Mouse (Mus musculus) hindbrain, embryonic 13.5 days (tissue): ENCODE results near the gene Pln. TPM values are rescaled to one million over a fixed set of nuclear protein-coding genes. Genes with fewer than 3 reads are reported as not detected.

Experiments
- ATAC-seq: fragments of 200-750 bp; cut with Nextera tagmentation; 2 replicates; pipeline ENCODE4 v1.8.0; 2017; ENCODE audit warnings: moderate TSS enrichment; ENCODE audit not compliant: low FRiP score
- H3K27ac ChIP-seq: fragments of 300-500 bp; sonication (generic); 2 replicates; pipeline ENCODE4 v1.5.1; 2015; ENCODE audit warnings: inconsistent platforms, mild to moderate bottlenecking, moderate library complexity
- H3K27me3 ChIP-seq: fragments of 300-500 bp; sonication (generic); 2 replicates; pipeline ENCODE4 v1.6.1; 2015; ENCODE audit warnings: mild to moderate bottlenecking, inconsistent platforms
- H3K36me3 ChIP-seq: fragments of 300-500 bp; sonication (generic); 2 replicates; pipeline ENCODE4 v1.6.1; 2015; ENCODE audit warnings: mild to moderate bottlenecking, inconsistent platforms
- H3K4me1 ChIP-seq: fragments of 300-500 bp; sonication (generic); replicated peaks from 2 replicates; pipeline ENCODE4 v1.6.1; 2015; ENCODE audit warnings: inconsistent platforms
- H3K4me2 ChIP-seq: fragments of 300-500 bp; sonication (generic); 2 replicates; pipeline ENCODE4 v1.6.1; 2015; ENCODE audit warnings: inconsistent platforms, mild to moderate bottlenecking, moderate library complexity
- H3K4me3 ChIP-seq: fragments of 300-500 bp; sonication (generic); 2 replicates; pipeline ENCODE4 v1.5.1; 2015; ENCODE audit warnings: mild to moderate bottlenecking, inconsistent platforms
- H3K9ac ChIP-seq: fragments of 300-500 bp; sonication (generic); 2 replicates; pipeline ENCODE4 v1.6.1; 2015; ENCODE audit warnings: mild to moderate bottlenecking, inconsistent platforms
- H3K9me3 ChIP-seq: fragments of 300-500 bp; sonication (generic); 2 replicates; pipeline ENCODE4 v1.6.1; 2016; ENCODE audit warnings: inconsistent platforms
- WGBS: fragments of 180-500 bp; shearing (Covaris S2); methylation state at CpG from one replicate; pipeline ENCODE4 v1.1.7; 2015; 5-methylcytosine and 5-hydroxymethylcytosine counted together
- polyA plus RNA-seq: library from polyadenylated mRNA; unstranded; fragments of >200 nt; fragmentation: Nextera tagmentation; extraction: Ambion mirVana; gene quantifications from 2 replicates; pipeline ENCODE4 v1.2.1, GENCODE M21; 2015

The Pln gene
- polyA plus RNA-seq, 1 experiment from 2014 or later: 1.5 TPM

DNA sequence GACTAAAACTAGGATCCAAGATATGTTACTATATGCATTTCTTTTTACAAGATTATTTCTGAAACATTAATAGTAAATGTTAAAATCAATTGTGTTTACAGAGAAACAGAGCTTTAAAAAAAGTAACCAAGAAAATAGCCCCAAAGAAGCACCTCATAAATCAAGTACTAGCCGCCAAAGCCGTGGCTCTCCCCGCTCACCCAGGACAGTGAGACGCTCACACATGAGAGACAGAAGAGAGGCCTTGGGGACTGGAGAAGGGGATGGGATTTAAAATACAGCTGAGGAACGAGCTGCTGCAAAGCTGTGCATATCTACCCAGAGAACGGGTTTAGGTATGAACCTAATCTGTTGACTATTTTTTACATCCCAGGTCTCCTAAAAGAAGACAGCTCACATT lies 5.9 kb downstream of the Pln start:
- Histone ChIP-seq H3K4me3 (no peak overlapping the region), H3K36me3 (no peaks in the 10 kb centered on the region), H3K4me2 (no peak overlapping the region), H3K27me3 (no peaks in the 10 kb centered on the region), H3K4me1 (peaks cover 5% of the 10 kb centered on the region), H3K27ac (no peak overlapping the region), H3K9ac (no peak overlapping the region), H3K9me3 (no peaks in the 10 kb centered on the region)
- 69% methylated on average over 6 of the region's 6 CpGs for WGBS
- no peak for ATAC-seq

DNA sequence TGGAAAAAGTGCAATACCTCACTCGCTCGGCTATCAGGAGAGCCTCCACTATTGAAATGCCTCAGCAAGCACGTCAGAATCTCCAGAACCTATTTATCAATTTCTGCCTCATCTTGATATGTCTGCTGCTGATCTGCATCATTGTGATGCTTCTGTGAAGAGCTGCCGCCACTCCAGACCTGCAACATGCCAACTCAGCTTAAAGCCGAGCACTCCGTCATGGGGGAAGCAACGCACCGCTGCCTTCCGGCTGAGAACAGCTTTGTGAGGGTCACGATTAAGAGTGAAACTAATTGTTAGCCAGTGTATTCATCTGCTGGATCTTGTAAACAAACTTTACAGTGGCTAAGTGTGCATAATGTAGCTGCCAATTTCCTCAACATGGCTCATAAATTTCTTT lies 6.4 kb downstream of the Pln start:
- Histone ChIP-seq H3K9me3 (no peaks in the 10 kb centered on the region), H3K9ac (no peak overlapping the region), H3K4me2 (no peak overlapping the region), H3K36me3 (0 out of 2 replicates have a peak, but pooled peaks cover 2% of the 10 kb centered on the region), H3K4me1 (peaks cover 7% of the 10 kb centered on the region), H3K27me3 (no peaks in the 10 kb centered on the region), H3K27ac (no peak overlapping the region), H3K4me3 (no peak overlapping the region)
- WGBS: 59% methylated on average over 10 of the region's 10 CpGs
- no peak for ATAC-seq

DNA sequence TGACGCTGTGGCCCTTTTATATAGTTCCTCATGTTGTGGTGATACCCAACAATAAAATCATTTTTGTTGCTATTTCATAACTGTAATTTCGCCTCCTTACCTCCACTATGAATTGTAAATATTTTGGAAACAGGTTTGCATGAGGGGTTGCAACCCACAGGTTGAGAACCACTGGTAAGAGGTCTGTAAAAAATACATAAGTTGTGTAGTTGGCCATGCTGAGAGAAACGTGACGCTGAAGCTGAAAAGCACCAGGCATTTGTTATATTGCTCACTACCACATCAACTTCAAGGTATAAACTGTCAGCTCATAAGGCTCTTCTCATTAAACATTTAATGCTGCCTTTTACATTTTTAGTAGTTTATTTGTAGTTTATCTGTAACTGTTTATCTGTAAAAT lies 8.0 kb downstream of the Pln start:
- no peaks in the 10 kb centered on the region for H3K27me3 ChIP-seq
- H3K4me3 ChIP-seq: no peak overlapping the region
- no peak overlapping the region for H3K4me2 ChIP-seq
- H3K4me1 ChIP-seq: peaks cover 11% of the 10 kb centered on the region
- no peaks in the 10 kb centered on the region for H3K9me3 ChIP-seq
- WGBS: 89% methylated on average over 4 of the region's 4 CpGs
- no peak overlapping the region for H3K9ac ChIP-seq
- no peak overlapping the region for H3K27ac ChIP-seq
- H3K36me3 ChIP-seq: 0 out of 2 replicates have a peak, but pooled peaks cover 3% of the 10 kb centered on the region
- ATAC-seq: no peak

DNA sequence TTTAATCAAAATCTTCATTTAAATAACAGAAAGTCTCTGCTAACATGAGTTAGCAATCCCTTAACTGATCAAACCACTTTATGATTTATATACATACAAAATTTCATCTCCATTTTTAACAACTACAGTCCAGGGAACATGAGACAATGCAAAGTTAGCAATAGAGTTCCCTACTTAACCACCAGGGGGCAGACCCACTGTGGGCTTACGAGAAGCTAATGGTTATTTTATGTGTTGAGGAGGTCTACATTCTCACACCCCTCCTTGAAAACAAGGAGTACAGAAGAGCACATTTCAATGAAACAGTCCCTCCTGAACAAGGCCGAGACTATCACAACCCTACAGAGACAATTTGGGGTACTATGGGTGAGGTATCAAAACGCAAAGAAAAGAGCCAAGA lies 9.0 kb downstream of the Pln start:
- ATAC-seq: peak; percentile 36; the same call in 1 of the 2 replicates

DNA sequence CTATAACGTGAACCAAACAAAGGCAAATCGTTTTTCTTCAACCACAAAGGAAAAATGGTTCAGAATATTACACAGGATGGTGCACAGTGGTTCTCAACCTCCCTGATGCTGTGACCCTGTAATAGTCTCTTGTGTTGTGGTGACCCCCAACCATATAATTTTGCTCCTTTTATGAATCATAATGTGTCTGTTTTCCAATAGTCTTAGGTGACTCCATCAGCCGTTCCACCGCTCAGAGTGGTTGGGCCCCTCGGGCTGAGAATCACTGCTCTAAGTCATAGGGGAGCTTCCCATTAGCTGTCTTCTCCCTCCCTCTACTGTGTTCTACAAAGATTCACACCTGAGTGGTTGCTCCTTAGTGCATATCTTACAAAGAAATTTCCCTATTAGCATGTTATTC lies 9.4 kb downstream of the Pln start:
- Histone ChIP-seq H3K9me3 (no peaks in the 10 kb centered on the region), H3K27ac (no peak overlapping the region), H3K4me1 (peaks cover 15% of the 10 kb centered on the region), H3K36me3 (0 out of 2 replicates have a peak, but pooled peaks cover 3% of the 10 kb centered on the region), H3K9ac (no peak overlapping the region), H3K4me3 (no peak overlapping the region), H3K4me2 (no peak overlapping the region), H3K27me3 (no peaks in the 10 kb centered on the region)
- WGBS: 91% methylated on average over 5 of the region's 5 CpGs
- no peak; the same call in 1 of the 2 replicates for ATAC-seq

More for the DNA sequence above, 9.0 kb downstream of the Pln start:
- no peak overlapping the region for H3K9ac ChIP-seq
- no peak overlapping the region for H3K4me2 ChIP-seq
- no peak overlapping the region for H3K27ac ChIP-seq
- no peaks in the 10 kb centered on the region for H3K9me3 ChIP-seq
- no peak overlapping the region for H3K4me3 ChIP-seq
- 52% methylated on average over 3 of the region's 3 CpGs for WGBS
- peaks cover 15% of the 10 kb centered on the region for H3K4me1 ChIP-seq
- 0 out of 2 replicates have a peak, but pooled peaks cover 3% of the 10 kb centered on the region for H3K36me3 ChIP-seq
- H3K27me3 ChIP-seq: no peaks in the 10 kb centered on the region

DNA sequence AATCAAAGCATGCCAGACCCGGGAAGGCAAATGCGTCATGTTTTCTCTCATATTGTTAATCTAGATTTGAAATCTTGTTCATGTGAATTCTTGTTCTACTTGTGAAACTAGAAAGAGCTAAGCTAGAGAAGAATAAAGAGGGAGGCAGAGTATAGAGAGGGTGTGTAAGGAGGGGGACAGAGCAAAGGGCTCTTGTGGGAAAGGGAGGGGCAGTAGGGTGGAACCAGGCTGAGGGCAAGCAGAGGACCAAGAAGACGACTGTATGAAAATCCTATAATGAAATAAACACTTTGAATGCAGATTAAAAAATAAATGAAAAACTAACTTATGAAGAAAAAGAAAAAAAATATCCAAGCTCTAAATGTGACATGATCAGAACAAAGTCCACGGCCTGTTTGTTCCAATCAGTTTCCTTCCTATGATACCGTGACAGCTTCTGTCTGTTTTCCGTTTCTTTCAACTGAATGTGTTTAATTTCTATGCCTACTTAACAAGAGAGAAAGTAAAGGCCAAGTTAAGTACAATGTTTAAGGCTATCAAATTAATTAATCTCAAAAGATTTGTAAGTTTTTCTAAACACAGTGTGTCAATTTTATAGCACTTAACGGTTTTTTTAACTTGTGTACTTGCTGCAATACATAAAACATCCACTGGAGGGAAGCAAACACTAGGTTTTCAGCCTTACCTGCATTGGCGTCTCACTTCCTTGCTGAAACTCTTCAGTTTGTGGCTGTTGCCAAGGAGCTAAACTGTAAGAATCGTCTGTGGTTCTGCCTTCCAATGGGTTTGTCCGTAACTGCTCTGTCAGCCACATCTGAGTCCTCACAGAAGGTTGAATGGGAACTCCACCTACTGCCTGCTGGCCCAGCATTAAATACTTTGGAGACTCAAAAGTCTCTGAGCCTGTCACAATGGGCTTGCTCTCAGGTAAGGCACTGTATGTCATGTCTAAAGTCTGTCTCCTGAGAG lies 10.6 kb downstream of the Pln start:
- H3K27me3 ChIP-seq: no peaks in the 10 kb centered on the region
- peak; percentile 67 for ATAC-seq
- no peak overlapping the region for H3K9ac ChIP-seq
- H3K27ac ChIP-seq: no peak overlapping the region
- no peak overlapping the region for H3K4me3 ChIP-seq
- 0 out of 2 replicates have a peak, but pooled peaks cover 3% of the 10 kb centered on the region for H3K36me3 ChIP-seq
- WGBS: 61% methylated on average over 10 of the region's 10 CpGs
- no peaks in the 10 kb centered on the region for H3K9me3 ChIP-seq
- peaks cover 15% of the 10 kb centered on the region for H3K4me1 ChIP-seq
- H3K4me2 ChIP-seq: no peak overlapping the region

DNA sequence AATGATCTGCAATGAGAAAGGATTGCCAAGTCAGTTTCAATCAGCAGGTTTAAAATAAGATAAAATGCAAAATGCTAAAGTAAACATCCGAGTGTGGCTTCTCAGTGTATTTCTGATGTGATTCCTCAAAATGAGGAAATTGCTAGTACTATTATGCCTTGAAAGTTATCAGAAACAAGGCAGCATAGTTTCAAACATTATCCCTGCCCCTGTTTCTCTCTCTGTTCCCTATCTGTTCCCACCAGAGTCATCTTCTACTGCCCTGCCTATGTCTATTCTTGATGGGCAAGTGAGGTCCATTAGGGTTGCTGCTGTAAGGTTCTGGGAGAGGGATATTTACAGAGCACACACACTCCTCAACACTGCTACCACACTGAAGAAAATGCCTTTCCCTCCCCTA lies 11.8 kb downstream of the Pln start:
- Histone ChIP-seq H3K4me3 (no peak overlapping the region), H3K36me3 (0 out of 2 replicates have a peak, but pooled peaks cover 3% of the 10 kb centered on the region), H3K27me3 (no peaks in the 10 kb centered on the region), H3K9ac (no peak overlapping the region), H3K27ac (no peak overlapping the region), H3K4me1 (peaks cover 11% of the 10 kb centered on the region), H3K9me3 (no peaks in the 10 kb centered on the region), H3K4me2 (no peak overlapping the region)
- no peak for ATAC-seq
- 95% methylated on average over 1 of the region's 1 CpGs for WGBS

DNA sequence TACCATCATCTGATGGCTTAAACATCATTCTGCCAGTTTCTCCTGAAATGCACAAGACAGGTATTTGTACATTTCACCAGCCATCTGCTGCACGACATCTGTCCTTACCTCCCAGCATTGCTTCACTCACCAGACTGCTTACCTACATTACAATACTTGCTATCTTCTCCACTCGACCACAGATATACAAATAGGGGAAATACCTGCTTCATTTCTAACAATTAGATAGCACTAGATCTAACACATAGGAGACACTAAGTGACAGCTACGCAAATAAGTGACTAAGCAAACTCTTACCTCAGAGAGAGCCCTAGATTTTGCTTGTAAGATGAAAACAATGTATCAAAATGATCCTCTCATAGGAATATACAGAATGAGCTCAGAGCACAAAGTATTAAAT lies 16.2 kb downstream of the Pln start:
- no peak for ATAC-seq
- WGBS: 85% methylated on average over 3 of the region's 3 CpGs
- Histone ChIP-seq H3K27ac (no peak overlapping the region), H3K4me1 (0 out of 2 replicates have a peak, but pooled peaks cover 12% of the 10 kb centered on the region), H3K9me3 (no peaks in the 10 kb centered on the region), H3K4me2 (no peak overlapping the region), H3K9ac (no peak overlapping the region), H3K27me3 (no peaks in the 10 kb centered on the region), H3K36me3 (peaks cover 18% of the 10 kb centered on the region), H3K4me3 (no peak overlapping the region)

DNA sequence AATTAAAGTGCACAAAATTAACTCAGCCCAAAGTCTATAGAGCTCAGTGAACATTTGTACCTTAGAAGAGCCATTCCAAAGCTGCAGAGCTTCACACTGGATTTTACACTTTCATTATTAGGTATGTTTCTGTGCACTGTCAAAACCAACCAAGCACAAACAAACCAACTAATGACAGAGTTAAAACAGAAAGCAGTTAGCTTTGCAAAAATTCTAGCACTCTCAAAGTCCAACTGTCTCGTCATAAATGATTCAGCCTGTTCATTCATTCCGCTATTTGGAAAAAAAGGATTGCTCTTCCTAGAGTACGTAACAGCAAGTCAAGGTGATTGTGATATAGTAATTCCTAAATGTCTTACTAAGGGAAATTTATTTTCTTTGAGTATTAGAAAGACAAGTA lies 21.5 kb downstream of the Pln start:
- WGBS: 88% methylated on average over 3 of the region's 3 CpGs
- Histone ChIP-seq H3K9me3 (no peaks in the 10 kb centered on the region), H3K27me3 (no peaks in the 10 kb centered on the region), H3K9ac (no peak overlapping the region), H3K27ac (no peak overlapping the region), H3K4me1 (0 out of 2 replicates have a peak, but pooled peaks cover 4% of the 10 kb centered on the region), H3K36me3 (peaks cover 19% of the 10 kb centered on the region), H3K4me3 (no peak overlapping the region), H3K4me2 (no peak overlapping the region)
- no peak for ATAC-seq

DNA sequence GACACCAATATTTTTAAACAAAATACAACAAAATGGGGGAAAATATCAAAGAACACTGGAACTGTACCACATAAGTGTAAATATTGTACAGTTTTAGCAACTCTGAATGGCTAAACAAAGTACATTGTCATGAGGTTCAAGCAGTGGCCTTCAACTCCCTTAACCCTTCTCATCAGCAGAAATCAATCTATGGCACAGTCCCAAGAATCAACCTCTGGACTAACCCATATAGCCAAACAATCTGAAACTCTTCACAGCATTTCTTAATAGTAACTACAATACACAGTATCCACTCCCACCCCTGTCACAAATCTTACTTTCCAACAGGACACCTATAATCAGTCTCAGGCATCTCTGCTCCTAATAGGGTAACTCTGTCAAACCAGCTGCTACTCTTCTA lies 26.8 kb downstream of the Pln start:
- Histone ChIP-seq H3K9me3 (no peaks in the 10 kb centered on the region), H3K4me1 (no peaks in the 10 kb centered on the region), H3K4me2 (no peak overlapping the region), H3K4me3 (no peak overlapping the region), H3K9ac (no peak overlapping the region), H3K27ac (no peak overlapping the region), H3K27me3 (no peaks in the 10 kb centered on the region), H3K36me3 (peaks cover 4% of the 10 kb centered on the region; the same call in 1 of the 2 replicates)
- no peak for ATAC-seq

DNA sequence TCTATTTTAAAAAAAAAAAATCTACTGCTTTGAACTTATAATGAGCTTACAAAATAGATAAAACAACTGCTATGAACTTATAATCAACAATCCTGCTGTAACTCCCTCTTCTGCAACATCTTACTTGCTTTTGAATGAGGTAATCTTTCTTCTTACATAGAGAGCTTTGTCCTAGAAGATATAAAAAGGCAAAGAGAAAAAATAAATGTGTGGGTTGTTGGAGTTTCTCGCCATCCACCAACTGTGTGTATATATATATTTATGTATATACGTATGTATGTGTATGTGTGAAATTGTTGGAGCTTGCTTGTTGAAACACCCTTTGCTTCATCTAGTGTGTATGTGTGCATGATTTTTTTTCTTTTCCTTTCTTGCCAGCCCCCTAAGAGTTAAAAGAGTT lies 29.8 kb downstream of the Pln start:
- Histone ChIP-seq H3K4me3 (no peak overlapping the region), H3K9me3 (peaks cover 12% of the 10 kb centered on the region; the same call in 1 of the 2 replicates), H3K27me3 (no peaks in the 10 kb centered on the region), H3K9ac (no peak overlapping the region), H3K4me1 (no peaks in the 10 kb centered on the region), H3K36me3 (peaks cover 7% of the 10 kb centered on the region; the same call in 1 of the 2 replicates), H3K4me2 (no peak overlapping the region), H3K27ac (no peak overlapping the region)
- WGBS: 94% methylated on average over 2 of the region's 2 CpGs
- no peak for ATAC-seq

DNA sequence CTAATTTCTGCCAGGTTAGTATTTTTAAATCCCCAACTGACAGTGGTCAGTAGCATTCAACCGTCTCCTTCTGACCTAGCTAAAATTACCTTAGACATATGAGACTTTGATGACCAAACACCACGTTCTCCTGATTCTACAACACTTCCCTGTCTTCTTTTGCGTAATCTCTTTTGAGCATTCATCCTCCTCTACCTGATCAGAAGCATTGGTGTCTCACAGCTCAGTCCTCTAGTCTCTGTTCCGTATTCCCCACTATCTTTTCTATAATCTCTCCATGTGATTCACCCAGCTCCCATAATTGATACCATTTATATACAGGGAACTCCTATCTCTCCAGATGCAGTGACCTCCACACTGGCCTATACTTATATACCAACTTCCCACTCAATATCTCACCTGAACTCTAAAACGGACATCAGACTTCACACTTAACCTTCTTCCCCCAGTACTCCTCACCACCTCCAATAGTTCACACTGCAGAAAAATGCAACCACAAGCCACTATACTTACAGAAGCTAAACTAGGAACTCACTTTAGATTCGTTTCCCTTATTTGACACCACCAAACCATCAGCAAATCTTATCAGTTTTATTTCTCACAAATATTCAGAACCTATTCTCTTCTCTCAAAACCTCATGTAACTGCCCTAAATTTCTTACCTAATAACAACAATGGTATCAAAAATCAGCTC lies 36.6 kb downstream of the Pln start:
- peaks cover 12% of the 10 kb centered on the region; the same call in 1 of the 2 replicates for H3K9me3 ChIP-seq
- H3K4me2 ChIP-seq: no peak overlapping the region
- no peak overlapping the region for H3K4me3 ChIP-seq
- H3K9ac ChIP-seq: no peak overlapping the region
- no peaks in the 10 kb centered on the region for H3K27me3 ChIP-seq
- 94% methylated on average over 6 of the region's 6 CpGs for WGBS
- H3K4me1 ChIP-seq: peaks cover 25% of the 10 kb centered on the region
- H3K27ac ChIP-seq: no peak overlapping the region
- H3K36me3 ChIP-seq: 0 out of 2 replicates have a peak, but pooled peaks cover 2% of the 10 kb centered on the region
- ATAC-seq: no peak
